Mouse (Mus musculus): ENCODE measurements around the gene Ccdc85b.

Ccdc85b gene

DNA sequence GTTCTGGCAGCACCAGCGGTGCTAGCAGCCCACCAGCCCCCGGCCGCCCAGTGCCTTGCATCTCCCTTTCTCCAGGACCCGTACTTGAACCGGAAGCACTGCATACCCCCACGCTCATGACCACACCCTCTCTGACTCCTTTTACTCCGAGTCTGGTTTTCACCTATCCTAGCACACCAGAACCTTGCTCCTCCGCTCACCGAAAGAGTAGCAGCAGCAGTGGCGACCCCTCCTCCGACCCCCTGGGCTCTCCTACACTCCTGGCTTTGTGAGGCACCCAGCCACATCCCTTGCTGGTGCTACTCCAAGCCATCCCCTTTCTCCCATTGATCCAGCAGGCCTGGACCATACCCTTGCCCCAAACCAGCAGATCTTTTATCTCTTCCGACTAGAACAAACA lies 2.7 kb downstream of the Ccdc85b start:
- DNase-seq, result no peak

DNA sequence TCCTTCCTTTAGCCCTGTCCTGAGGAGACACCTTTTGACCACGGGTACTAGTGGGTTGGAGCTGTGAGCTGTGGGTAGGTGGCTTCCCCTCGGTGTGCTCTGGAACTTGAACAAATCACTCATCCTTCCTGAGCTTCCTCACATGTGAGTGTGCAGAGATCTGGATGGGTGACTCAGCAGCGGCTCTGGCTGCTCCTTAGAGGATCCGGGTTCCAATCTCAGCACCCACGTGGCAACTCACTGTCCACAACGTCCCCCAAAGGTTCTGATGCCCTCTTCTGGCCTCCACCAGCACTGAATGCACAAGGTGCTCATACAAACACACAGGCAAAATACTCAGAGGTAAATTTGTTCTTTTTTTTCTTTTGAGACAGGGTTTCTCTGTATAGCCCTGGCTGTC lies 5.9 kb downstream of the Ccdc85b start:
- DNase-seq, result no peak

DNA sequence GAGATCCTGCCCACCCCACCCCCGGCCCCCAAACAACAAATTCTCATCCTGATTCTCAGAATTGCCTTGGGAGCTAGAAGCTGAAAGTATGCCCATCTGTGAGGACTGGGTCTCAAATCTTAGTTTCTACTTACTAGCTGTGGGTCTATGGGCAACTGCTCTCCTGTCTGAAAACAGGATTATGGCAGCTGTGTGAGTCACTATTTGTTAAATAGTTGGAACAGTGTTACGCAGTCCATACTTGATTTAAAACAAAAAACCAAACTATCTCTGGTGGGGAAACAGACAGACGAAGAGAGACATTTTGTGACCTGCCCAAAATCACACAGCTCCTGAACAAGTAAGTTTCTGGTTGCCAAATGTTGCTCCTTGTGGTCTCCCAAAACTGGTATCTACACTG lies 8.0 kb downstream of the Ccdc85b start:
- DNase-seq, result no peak

DNA sequence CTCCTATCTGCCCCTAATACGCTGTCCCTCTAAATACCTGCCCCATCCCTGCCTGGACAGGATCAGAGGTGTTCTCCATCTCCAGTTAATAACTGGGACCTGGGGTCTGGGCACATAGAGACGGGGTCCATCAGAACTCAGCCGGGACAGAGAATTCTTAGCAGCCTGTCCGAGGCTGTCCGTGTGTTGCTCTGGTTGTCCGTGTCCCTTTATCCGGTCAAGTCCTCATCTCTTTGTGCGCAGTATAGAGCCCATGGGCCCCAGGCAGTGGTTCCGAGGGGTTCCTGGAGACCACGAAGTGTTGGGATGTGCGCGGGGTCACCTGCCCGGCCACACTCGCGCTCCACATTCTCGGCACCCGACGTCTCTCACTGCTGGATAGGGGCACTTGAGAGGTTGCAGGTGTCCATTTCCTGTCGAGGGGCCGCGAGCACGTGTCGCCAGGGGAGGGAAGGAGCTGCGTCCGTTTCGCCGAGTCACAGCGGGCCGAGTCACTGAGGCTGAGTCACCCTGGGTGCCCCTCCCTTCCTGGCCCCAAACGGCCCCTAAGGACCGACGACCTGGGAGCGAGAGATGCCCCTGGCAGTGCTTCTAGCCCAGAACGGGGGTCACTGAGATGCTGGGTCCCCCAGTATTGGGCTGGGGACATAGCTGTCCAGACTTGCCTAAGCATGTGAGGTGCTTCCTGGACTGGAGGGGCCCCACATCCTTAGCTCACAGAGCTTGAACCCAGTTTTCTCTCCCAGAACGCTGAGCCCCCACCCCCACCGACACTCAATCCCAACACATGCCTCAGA lies 9.1 kb downstream of the Ccdc85b start:
- peak; percentile 47 to 54 for DNase-seq

DNA sequence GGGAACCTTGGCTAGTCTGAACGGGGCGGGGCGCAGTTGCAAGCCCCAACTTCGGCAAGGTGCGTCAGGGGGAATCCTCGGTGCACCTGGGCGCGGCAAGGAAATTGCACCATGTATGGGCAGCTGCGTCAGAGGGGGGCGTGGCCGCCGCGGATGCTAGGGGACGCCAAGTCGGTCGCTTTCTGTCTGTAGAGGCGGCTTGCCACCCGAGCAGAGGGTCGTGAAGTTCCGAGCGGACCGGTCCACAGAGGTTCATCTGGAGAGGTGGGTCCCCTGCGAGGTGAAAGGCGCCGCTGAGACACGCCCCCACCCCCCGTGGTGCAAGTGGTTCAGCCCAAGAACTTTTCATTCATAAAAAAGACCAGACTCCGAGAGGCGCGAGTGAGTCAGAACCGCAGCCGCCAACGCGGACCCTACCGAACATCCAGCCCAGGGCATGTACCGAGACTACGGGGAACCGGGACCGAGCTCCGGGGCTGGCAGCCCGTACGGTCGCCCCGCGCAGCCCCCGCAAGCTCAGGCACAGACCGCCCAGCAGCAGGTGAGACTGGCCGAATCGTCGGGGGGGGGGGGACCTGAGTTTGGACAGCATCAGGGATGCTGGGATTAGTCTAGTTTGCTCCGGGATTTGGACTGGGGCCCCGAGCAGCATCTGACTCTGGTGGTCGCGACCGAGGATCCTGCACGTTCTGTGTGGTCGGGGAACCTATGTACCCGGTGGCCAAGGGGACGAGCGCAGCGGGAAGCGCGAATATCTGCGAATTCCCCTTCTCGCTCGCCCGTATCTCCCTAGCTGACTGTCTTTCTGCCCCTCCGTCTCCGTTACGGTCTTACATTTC lies 10.0 kb downstream of the Ccdc85b start, which contains the start of gene Fosl1:
TSS of gene Fosl1 (plus strand) at position 33 of the 839 bp plus-strand sequence.
- DNase-seq, result peak; percentile 92 to 93

DNA sequence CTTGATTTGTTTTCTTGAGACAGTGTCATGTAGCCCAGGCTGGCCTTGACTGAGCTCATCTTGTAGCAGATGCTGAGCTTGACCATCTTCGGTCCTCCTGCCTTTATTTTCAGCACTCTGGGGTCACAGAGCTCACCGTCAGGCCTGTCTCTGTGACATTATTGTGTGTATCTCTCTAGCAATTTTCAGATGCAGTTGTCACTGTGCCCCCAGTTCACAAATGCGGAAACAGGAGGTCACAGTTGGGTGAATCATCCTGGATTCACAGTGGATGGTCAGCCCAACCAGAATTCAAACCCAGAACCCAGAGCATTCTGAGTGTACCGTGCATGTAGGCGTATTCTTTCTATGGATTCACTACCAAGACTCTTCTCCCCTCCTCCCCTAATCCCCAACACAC lies 11.9 kb downstream of the Ccdc85b start:
- DNase-seq, result no peak

DNA sequence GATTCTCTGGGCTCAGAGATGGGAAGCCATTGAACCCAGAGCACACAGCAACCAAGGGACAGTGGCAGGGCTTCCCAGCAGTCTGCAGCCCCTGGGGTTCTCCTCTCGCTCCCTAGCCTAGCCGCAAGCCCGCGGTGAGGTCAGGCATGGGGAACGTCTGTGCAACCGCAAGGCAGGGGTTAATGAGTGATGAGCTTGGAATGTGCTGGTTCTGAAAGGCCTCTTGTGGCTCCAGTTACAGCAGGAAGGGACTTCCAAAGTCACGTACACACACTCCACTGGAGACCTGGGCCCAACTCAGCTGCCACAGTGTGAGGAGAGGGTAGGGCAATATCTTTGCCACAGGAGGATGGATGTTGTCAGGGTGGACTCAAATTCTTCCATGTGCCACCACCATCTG lies 12.7 kb downstream of the Ccdc85b start:
- DNase-seq, result no peak

DNA sequence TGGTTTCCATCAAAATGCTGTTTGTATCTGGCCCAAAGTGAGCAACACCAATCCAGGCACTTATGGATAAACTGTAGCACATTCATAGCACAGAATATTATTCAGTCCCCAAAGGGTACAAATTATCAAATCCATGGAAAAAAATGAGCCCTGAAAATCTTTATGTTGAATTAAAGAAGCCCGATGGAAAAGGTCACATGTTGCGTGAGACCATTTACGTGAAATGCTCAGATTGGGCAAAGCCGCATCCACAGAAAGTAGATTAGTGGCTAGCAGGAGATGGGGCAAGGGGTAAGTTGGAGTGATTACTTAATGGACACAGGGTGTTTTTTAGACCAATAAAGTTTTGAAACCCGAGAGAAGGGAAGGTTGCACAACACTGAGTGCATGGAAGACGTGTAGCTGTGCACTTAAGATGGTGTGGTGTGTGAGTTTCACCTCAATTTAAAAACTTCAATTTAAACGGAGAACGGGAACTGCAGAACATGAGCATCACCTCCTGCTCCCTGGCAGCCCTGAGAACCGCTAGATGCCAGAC lies 13.3 kb downstream of the Ccdc85b start:
- DNase-seq, result no peak

DNA sequence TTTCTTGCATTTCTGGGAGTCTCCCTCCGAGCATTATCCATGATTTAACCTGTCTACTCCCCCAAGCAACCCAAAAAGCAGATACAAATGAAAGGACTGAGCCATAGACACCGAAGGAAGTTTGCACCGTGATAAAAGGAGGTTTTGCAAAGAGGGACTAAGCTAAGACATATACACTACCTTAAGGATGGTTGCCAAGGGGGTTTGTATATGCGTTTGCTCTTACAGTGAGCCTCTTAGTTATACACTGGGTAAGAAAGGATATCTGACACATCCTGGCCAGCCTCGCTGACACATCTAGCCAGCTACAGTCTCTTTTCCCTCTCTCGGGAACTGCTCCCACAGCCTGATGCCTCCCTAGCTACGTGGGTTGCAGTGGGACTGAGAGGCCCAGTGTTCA lies 23.7 kb downstream of the Ccdc85b start:
- no peak for DNase-seq

DNA sequence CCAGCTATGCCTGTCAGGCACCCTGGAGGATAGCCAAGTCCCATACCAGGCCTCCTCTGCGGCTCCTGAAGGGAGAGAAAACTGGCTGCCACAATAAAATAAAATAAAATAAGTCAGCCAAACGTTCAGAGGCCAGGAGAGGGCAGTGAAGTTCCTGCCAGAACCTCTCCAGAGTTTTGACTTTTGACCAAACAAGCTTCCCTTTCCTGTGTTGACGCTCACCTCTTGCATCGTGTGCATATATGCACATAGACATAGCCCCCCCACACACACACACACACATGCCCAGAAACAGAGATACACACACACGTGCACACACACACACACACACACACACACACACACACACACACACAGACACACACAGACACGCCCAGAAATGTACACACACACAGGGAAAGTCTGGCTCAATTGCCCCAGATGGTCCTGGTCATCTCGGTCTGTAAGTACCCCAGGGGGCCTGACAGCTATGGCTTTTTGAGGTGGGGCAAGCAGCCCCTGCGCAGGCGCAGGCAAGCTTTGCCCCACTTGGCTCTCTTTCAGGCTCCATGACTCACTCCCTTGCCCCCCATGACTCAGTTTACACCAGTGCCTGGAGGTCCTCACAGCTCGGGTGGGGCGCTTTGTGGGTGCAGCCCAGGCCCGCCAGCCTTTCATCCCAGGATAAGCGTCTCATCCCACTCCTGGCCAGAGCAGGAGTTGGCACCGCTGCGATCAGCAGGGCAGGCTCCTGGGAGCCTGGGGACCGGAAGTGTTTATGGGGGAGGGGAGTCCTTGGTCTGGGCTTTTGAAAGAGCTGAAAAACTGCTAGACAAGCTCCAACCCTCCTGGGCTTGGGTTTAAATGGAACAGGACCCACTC lies 24.5 kb downstream of the Ccdc85b start:
- peak; percentile 55 to 56 for DNase-seq

DNA sequence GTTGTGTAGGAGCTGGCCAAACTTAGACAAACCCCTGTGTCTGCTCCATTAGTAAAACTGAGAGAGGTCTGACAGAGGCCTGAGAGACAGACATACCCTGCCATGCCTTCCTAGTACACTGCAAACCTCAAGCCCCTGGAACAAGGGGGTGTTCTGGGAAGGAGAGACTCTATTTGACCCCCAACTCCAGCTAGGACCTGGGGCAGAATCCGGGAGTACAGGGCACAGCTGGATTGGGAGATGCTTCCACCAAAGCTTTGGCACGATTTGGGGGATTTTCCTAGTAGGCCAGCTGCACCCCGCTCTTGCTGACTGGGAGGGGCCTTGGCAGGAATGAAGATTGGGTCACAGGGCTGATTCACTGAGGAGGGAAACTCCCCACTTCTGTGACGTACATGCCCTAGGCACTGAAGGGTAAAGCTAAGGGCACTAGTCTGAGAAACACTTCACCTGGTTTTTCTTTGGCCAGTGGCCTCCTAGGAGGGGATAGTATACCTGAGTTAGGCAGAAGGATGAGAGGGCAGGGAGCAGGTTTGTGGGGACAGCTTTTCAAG lies 25.7 kb downstream of the Ccdc85b start:
- peak in 1 of 2 experiments; percentile 26 for DNase-seq

DNA sequence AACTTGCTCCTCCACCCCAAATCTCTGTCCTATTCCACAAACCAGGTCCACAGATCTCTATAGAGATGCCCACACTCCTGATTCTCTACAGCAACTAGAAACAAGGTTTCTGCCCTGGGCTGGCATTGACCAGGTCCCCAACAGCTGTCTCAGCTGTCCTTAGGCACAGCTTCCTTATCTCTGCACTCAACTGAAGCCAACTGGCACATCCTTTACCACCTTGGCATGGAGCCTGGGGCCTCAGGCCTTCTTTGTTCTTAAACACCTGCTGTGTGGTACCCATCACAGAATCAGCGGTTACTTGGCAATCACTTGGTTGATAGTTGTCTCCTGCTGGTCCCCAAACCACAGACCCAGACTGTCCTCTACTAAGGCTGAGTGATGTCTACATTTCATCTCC lies 27.3 kb downstream of the Ccdc85b start:
- DNase-seq, result no peak

DNA sequence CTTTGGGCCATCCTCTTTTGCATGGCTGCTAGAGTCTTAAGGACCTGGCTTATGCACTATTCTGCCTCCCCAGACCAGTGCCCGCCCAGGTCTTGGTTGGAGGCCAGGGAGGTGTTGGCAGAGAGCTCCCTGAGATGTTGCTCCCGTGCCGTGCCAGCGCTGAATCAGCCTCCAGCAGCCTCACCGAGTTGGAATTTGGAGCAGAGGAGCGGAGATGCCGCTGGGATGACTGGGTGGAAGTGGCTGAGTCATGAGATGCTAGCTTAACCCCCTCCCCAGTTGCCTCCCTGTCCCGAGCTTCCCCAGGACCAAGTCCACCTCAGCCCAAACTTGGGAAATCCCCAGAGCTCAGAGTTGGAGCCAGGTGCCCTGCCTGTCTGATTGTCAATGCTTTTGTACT lies 27.9 kb downstream of the Ccdc85b start:
- no peak for DNase-seq

DNA sequence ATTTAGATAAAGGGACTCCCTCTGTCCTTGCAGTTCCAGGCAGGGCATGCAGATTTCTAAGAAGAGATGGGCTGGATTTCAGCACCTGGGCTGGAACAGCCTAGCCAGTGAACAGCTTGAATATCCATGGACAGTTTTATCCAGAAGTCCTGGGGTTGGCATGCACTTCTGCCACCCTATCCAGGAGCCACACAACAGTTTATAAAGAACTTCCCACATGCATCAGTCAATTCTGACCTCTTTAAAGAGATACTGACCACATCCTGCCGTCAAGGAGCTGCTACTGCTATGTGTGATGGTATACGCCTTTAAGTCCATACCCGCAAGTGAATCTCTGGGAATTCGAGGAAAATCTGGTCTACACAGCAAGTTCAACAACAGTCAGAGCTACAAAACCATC lies 28.5 kb downstream of the Ccdc85b start:
- DNase-seq, result no peak

DNA sequence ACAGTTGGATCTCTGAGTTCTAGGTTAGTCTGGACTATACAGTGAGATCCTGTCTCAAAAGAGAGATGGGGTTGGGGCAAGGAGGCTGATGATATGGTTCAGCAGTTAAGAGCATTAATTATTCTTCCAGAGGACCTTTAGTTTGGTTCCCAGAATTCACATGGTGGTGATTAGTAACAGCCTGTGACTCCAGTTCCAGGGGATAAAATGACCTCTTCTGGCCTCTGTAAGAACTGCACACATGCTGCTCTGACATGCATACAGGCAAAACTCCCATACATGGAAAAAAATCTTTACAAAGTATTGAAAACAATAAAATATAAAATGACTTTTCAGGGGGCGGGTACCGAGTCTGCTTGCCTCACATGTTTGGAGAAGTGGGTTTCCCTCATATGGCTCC lies 29.6 kb downstream of the Ccdc85b start:
- DNase-seq, result peak; percentile 31 to 46

DNA sequence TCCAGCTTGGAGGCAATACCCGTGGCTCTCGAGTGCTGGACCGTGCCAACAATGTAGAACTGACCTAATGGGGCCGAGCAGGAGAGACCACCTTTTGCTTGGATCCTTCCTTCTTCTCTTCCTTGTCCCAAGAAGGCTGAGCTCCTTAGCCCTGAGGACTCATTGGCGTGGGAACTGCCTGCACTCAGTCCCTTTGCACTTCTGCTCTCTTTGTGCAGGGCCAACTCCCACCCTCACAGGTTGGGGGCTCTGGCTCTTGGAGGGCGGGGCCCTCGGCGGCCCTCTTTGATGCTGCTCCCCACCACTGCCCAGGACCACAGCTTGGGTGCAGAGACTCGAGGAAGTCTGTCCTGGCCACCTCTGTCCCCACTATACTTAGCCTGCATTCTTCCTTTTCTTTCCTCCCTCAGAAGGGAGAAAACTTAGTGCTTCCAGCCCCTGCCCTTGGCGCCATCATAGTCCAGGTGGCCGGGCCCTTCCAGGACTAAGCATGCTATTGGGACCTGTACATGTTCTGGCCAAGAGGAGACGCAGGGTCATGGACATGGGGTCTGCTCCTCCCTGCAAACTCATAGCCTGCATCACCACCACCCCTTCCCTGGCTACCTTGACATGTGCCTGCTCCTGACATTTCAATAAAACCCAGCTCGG lies 30.9 kb downstream of the Ccdc85b start:
- no peak for DNase-seq

DNA sequence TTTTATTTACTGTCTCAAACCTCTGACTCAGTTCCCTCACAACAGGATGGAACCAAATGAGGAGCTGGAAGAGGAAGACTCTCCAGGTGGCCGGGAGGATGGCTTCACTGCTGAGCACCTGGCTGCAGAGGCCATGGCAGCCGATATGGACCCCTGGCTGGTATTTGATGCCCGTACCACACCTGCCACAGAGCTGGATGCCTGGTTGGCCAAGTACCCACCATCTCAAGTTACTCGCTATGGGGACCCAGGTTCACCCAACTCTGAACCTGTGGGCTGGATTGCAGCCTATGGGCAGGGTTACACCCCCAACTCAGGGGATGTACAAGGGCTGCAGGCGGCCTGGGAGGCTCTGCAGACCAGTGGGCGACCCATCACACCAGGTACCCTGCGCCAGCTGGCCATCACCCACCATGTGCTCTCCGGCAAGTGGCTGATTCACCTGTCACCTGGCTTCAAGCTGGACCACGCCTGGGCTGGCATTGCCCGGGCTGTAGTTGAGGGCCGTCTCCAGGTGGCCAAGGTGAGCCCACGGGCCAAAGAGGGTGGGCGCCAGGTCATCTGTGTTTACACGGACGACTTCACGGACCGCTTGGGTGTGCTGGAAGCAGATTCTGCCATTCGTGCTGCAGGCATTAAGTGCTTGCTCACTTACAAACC lies 31.7 kb downstream of the Ccdc85b start:
- DNase-seq, result peak in 1 of 2 experiments; percentile 4

DNA sequence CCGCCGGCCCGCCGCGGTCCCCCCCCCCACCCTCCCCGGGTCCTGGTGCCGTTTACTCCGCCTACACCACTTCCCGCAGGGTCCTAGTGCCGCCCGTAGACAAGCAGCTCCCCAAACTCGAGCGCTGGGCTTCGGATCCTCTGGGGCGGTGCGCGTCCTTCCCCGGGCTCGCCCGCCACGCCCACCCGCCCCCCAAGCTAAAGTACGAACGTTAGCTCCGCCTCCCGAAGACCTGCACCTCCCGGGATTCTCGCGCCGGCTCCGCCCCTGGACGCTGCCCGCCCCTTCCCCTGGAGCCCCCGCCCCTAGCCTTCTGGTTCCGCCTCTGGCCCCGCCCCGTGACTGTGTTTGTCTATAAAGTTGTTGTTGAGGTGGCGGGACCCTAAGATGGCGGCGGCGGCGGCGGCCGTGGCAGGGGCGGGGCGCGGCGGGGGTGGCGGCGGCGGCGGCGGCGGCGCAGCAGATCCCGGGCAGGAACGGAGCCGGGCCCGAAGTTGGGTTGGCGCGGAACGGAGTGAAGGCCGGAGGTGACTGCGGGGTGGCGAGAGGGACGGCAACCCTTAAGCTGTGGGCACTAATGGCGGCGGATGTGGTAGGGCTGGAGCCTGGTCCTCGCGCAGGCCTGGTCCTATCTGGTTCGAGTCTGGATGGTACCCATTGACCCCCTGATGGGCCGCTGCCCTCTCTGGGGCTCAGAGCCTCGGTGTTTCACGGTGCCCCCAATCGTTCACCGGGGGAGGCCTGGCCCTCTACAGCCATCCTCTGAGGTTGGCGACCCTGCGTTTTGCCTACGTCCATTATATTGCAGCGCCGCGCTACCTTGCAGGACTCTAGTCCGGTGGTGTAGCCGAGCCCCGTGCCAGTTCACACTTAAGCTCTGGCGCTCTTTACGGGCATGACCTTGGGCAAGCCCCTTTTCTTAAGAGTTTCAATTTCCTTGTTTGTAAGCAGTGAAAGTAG lies 32.6 kb downstream of the Ccdc85b start, which contains the start of the genes Drap1 and AI837181:
TSS of gene Drap1 (minus strand) at position 198 of the 960 bp plus-strand sequence.
TSS of gene AI837181 (plus strand) at position 363 of the 960 bp plus-strand sequence.
- DNase-seq, result peak; percentile 95

DNA sequence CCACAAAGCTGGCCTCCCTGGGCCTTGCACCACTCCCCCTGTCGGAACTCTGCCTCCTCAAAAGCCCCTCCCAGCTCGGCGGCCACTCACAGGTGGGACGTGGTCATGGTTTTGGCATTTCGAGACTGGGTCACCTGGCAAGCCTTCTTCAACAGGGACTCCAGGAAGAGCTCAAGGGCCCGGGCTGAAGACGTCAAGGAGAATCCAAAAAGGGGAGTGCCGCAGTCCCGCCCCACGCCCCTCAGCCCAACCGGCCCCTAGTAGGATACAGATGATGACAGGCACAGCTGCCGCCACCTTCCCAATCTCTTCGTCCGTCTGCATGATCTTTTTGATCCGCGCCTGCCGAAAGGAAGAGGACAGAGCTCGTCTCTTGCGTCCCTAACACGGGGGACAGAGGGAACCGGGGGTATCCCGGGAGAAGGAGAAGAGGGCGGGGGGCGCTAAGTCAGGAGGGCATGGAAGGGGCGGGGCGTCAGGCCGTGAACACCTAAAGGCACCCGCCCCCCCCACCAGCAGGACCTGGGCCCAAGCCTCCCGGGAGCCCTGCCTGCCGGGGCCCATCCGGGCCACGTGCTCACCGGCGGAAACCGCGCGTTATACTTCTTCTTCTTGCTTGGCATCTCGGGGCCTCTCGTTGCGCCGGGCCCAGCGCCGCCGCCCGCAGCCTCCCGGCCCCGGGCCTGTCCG lies 33.5 kb downstream of the Ccdc85b start:
- peak; percentile 68 to 72 for DNase-seq
